Mouse (Mus musculus) ovary, adult 10 weeks (tissue): ENCODE data around the gene Coq8a. TPM values are rescaled to one million over a fixed set of nuclear protein-coding genes. Genes with fewer than 3 reads are reported as not detected.

Experiments used
- polyA plus RNA-seq: library from polyadenylated mRNA; stranded (reverse); fragments of 350-450 nt; fragmentation: Illumina TruSeq; extraction: RNeasy Lipid Tissue Mini Kit (QIAGEN cat#74804); gene quantifications from one replicate; pipeline ENCODE4 v1.2.3, GENCODE M21; 2014

Gene Coq8a
- 7.2 TPM for polyA plus RNA-seq

GRCm38 (mm10) chr1:180198959-180199714 is at the start of gene Coq8a:
Gene Coq8a (minus strand): TSS chr1:180199602.

Other genes with a start within 250 kb of the Coq8a start
- gene Cdc42bpa, start 239.1 kb downstream of the Coq8a start, polyA plus RNA-seq, result 131 TPM
- 14.3 TPM for gene Psen2, start 63.8 kb upstream of the Coq8a start, polyA plus RNA-seq
- 37.8 TPM for gene Itpkb, start 130.9 kb upstream of the Coq8a start, polyA plus RNA-seq